Mouse (Mus musculus): ENCODE results near the gene Gm5741. TPM values are rescaled to one million over a fixed set of nuclear protein-coding genes. Genes with fewer than 3 reads are reported as not detected.

Gene Gm5741
- total RNA-seq, 2 experiments from 2014 or later: not detected

DNA sequence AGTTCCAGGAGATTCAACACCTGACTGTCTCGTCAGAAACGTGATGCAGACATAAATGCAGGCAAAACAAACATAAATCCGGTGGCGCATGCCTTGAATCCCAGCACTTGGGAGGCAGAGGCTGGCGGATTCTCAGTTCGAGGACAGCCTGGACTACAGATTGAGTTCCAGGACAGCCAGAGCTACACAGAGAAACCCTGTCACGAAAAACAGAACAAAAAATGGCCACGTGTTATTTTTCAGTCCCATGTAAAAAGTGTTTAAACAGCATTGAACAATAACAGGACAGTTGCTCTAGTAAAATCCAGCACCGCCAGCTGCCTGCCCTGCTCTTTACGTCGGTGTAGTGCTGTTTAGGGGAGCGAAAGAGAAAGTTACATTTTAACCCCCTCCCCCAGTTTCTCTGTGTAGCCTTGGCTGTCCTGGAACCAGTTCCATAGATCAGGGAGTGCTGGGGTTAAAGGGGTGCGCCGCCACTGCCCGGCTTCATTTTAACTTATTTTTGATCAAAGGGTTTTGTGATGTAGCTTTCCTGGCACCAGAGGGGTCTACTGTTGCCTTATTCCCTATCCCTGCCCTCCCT, 32.0 kb downstream of the Gm5741 start:
- intact Hi-C loops (cut with DNase I): no loop called here
- DNase-seq: no peak
- Histone ChIP-seq H3K27ac (peak overlapping the region; percentile 98), H3K4me3 (peak overlapping the region; percentile 95)
- no peak for TF ChIP-seq CTCF (IDR thresholded peaks at IDR 0.05)

DNA sequence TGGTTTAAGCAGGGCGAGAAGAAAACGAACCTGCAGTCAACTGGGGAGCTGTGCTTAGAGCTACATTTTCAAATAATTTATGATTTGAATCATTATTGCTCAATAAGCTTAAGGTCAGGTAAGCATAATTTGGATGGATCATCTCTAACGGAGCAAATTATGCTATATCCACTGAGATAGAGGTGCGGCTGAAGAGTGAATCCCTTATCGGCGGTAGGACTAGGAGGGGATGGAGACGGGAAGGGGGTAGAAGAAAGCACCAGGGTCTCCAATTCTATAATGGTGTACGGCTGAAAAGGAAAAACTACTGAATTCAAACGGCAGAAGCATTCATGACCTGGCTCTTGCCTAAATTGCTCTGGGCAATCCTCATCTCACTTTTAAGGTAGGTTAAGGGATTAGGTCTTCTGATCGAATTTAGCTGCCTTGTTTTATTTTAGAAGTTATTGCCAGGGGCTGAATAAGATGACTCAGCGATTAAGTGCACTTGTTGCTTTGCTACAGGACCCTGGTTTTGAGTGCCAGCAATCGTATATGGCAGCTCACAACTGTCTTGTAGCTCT, 32.5 kb downstream of the Gm5741 start:
- Histone ChIP-seq H3K4me3 (peak overlapping the region; percentile 95), H3K27ac (peak overlapping the region; percentile 98)
- no peak for TF ChIP-seq CTCF (IDR thresholded peaks at IDR 0.05)
- DNase-seq: no peak
- intact Hi-C loops (cut with DNase I): no loop called here

DNA sequence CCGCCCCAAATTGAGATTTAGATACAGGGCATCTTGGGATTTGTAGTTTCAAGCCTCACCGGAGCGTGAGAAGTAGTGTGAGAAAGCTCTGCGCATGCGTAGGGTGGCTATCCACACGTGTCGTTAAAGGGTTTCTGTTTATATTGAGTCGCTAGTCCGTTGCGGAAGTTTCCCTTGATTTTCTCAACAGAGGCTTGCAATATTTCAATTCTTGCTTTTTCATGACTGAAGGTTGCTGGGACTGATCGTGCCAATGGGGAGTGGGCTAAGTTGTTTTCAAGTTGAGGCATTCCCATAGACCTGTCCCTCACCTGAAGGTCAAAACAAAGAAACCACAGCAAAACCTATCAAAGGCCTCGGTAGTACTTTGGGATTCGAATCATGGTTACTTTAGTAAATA, 33.0 kb downstream of the Gm5741 start:
- TF ChIP-seq CTCF (IDR thresholded peaks at IDR 0.05): no peak
- DNase-seq: peak; percentile 83
- intact Hi-C loops (cut with DNase I): no loop called here
- peak overlapping the region; percentile 98 for H3K27ac ChIP-seq
- peak overlapping the region; percentile 95 for H3K4me3 ChIP-seq

DNA sequence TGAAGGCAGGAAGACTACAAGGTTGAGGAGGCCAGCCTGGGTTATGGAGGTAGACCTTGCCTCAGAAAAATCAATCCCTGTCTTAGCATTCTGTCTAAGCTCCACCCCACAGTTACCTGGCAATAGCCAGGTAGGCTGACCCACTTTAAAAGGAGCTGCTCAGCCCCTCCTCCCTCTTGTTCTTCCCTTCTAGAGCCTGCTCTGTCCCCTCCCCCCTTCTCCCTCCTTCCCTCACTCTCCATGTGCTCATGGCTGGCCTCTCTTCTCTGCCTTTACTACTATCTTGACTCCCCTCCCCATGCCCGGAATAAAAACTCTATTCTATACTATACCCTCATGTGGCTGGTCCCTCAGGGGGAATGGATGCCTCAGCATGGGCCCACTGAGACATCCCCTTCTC, 33.9 kb downstream of the Gm5741 start:
- DNase-seq: no peak
- Histone ChIP-seq H3K4me3 (no peak overlapping the region), H3K27ac (no peak overlapping the region)
- intact Hi-C loops (cut with DNase I): no loop called here
- TF ChIP-seq CTCF (IDR thresholded peaks at IDR 0.05): no peak

DNA sequence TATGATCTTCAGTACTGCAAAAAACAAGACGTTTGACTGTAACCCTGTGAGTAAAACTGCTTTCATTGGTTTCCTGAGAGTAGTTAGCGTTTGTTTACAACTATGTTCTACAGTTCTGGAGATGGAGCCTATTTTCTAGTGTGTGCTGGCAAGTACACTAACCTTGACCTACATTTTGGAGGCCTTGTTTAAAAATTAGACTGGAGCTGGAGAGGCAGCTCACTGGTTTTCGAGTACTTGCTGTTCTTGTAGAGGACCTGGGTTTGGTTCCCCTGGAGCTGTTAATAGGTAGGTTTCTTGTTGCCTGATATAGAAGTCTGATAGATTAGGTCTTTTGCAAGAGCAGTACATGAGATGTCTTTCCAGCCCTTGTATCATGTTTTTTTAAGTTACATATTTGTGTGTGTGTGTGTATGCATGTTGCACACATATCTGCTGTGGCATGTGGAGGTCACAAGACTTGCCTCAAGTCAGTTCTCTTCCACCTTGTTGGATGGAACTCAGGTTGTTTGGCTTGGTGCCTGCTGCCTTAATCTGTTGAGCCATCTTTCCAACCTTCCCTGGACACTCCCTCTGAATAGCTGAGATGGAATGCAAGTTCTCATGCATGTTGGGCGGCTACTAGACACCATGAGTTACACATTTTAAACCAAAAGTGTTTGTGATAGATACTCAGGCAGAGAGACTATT, 35.0 kb downstream of the Gm5741 start:
- Histone ChIP-seq H3K4me3 (no peak overlapping the region), H3K27ac (peak overlapping the region; percentile 62)
- intact Hi-C loops (cut with DNase I): no loop called here
- no peak for TF ChIP-seq CTCF (IDR thresholded peaks at IDR 0.05)
- no peak for DNase-seq

DNA sequence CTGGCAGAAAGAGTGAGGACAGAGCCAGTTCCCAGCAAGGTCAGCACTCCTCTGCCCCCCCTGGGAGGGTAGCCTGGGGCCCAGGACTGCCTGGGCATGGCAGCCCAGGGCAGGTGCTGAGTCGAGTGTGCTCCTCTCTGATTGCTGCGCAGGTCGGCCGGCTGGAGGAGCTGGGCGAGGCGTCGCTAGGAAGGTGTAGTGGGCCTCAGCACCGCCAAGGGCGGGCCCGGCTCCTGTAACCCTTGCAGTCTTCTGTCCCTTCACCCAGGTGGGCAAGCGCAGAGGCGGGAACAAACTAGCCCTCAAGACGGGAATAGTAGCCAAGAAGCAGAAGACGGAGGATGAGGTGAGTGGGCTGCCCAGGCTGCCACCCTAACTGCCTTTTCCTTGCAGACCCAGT, 38.5 kb downstream of the Gm5741 start:
- no peak for DNase-seq
- intact Hi-C loops (cut with DNase I): loop anchor here (5.0 kb wide), 1 partner anchor 62 kb away; the partner anchor contains the start of genes Gm49661, Prdx2 and Rnaseh2a
- H3K4me3 ChIP-seq: peak overlapping the region; percentile 89

DNA sequence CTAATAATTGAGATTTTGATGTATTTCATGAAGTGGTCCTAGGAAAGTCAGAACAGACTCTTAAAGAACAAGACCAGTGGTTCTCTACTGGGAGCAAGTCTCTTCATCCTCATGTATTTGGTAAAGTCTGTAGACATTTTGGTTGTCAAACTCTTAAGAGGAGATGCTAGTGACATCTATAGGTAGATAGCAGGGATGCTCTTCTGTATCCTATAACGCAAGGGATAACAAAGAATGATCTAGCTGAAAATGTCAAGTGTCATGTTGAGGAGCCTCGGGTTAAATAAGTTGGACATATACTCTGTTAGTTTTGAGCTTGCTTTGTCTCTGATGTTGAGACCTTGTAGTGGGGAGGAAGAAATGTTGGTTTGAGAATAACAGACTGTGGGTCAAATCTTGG, 39.9 kb downstream of the Gm5741 start:
- intact Hi-C loops (cut with DNase I): loop anchor here (5.0 kb wide), 1 partner anchor 61 kb away; the partner anchor contains the start of genes Gm49661, Prdx2 and Rnaseh2a
- H3K4me3 ChIP-seq: peak overlapping the region; percentile 89
- no peak for DNase-seq
- peak overlapping the region; percentile 96 for H3K27ac ChIP-seq
- TF ChIP-seq CTCF (IDR thresholded peaks at IDR 0.05): no peak

More for the DNA sequence above, 38.5 kb downstream of the Gm5741 start:
- H3K27ac ChIP-seq: no peak overlapping the region; the same call in 1 of the 2 replicates
- no peak for TF ChIP-seq CTCF (IDR thresholded peaks at IDR 0.05)

DNA sequence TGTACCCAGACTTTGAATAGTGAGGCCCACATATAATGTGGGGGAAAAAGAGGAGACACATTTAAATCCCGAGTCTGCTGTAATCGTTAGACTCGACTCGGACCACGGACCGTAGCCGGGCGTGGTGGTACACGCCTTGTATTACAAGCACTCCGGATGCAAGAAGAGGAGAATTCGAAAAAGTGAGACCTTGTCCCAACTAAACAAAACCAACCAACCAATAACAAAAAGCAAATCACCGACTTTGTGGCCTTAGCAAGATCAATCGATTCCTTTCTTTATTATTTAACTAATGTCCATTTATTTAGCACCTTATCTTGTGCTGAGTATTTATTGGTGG, 40.3 kb downstream of the Gm5741 start:
- peak overlapping the region; percentile 89 for H3K4me3 ChIP-seq
- intact Hi-C loops (cut with DNase I): loop anchor here (5.0 kb wide), 1 partner anchor 60 kb away; the partner anchor contains the start of genes Gm49661, Prdx2 and Rnaseh2a
- no peak for TF ChIP-seq CTCF (IDR thresholded peaks at IDR 0.05)
- peak overlapping the region; percentile 96 for H3K27ac ChIP-seq
- DNase-seq: no peak

DNA sequence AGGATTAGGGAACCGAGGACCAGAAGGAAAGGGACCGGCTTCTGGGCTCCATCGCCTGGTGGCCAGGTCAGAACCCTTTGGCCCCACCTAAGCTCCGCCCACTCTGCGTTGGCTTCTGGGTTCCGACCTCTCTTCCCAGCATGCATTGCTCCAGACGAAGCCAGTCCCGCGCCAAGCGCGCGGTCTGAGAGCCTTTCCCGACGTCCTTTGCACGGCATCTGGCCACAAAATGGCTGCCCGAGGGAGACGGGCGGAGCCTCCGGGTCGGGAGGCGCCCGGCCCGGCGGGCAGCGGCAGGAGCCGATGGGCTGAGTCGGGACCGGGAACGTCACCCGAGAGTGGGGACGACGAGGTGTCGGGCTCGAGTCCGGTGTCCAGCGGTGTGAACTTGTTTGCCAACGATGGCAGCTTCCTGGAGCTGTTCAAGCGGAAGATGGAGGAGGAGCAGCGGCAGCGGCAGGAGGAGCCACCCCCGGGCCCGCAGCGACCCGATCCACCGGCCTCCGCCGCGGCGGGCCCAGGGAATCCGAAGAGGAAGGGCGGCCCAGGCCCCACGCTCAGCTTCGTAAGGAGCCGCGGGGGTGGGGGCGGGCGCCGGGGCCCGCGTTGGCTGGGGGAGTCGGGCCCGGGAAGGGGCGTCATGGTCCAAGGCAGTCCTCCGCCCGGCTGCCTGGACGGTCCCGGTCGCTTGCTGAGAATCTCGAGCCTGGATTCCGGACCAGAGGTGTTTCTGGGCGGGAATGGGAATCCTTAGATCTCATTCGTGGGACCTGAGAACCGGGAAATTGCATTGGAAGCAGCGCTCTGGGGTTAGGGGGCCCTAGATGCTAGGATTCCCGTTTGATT, 40.9 kb downstream of the Gm5741 start, which contains the start of gene Trir:
TSS of gene Trir (plus strand) at position 154 of the 846 bp plus-strand sequence.
- peak; percentile 21 for TF ChIP-seq CTCF (IDR thresholded peaks at IDR 0.05)
- peak within 1 kb of the TSS; percentile 96 for H3K27ac ChIP-seq
- H3K4me3 ChIP-seq: peak within 1 kb of the TSS; percentile 89
- intact Hi-C loops (cut with DNase I): loop anchor here (5.0 kb wide), 1 partner anchor 60 kb away; the partner anchor contains the start of genes Gm49661, Prdx2 and Rnaseh2a
- peak; percentile 98 for DNase-seq

DNA sequence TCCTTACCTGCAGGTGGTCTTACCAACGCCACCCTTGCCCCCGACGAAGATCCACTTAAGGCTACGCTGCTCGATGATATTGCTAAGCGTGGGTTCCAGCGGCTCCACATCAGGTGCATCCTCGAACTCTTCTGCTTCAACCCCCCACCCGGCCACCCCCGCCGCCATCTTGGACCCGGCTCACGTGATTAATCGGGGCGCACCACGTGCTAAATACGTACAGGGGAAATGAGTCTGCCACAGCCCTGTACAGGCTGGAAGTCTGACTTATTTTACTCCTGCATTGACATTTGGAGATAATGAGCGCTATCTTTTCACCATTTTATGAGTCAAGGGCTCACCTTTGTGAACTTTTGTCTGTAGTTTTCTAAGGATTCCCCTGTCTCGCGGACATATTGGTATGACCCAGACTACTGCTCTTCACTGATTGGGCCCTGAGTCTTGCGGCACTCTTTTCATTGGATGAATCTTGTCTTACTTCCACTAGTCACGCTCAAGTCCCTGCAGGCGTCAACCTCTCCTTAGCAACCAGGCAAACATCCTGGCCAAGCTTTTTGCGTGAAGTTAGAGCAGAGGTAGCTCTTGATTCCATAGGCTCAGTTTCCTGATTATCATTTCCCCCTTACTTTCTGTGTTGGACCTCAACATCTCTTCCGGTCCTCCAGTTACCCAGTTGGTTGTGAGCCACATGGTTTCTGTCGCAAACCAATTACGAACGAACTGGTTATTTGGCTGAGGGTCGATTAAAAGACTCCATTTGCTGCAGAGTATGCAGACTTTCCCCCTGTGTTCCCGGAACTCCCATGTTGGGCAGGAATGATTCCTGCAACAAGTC, 42.5 kb downstream of the Gm5741 start, which contains the start of gene Asna1:
TSS of gene Asna1 (minus strand) at position 184 of the 835 bp plus-strand sequence.
- DNase-seq: peak; percentile 87
- no peak for TF ChIP-seq CTCF (IDR thresholded peaks at IDR 0.05)
- Histone ChIP-seq H3K4me3 (peak within 1 kb of the TSS; percentile 89), H3K27ac (peak within 1 kb of the TSS; percentile 96)
- intact Hi-C loops (cut with DNase I): loop anchor here (5.0 kb wide), 1 partner anchor 58 kb away; the partner anchor contains the start of genes Gm49661, Prdx2 and Rnaseh2a

DNA sequence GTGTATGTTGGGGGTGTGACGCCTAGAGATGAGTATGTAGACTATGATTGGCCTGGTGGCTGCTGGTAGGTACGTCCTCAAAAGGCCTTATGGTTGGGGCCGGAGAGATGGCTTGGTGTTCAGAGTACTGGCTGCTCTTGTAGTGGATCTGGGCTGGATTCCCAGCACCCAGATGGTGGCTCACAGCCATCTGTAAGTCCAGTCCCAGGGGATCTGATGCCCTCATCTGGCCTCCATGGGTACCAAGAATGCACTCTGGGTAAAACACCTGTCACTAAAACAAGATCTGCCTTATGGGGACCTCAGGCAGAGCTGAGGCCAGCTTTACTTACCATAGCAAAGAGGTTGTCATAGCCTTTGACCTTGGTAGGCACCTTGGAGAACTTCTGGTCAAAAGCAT, 43.9 kb downstream of the Gm5741 start:
- Histone ChIP-seq H3K27ac (no peak overlapping the region), H3K4me3 (peak overlapping the region; percentile 89)
- TF ChIP-seq CTCF (IDR thresholded peaks at IDR 0.05): no peak
- intact Hi-C loops (cut with DNase I): no loop called here
- no peak for DNase-seq
